In the genomic region with DNA sequence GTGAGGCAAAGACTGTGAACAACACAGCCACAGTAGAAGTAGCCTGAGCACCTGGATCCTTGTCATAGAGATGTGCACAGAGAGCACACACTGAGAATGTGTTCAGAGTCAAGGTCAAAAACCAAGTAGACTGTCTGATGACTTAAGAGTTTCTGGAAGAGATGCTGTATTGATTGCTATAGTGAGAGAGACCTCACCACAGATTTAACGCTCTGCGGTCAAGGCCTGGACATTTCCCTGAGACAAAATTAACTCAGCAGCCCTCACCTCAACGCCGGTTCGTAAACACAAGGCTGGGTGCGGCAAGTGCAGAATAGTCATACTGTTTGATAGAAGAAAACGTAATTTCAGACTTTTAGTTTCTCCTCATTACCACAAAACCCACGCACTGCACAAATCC, we compare ENCODE assay signal across 21 mouse cellular contexts. TPM values are rescaled to one million over a fixed set of nuclear protein-coding genes. Genes with fewer than 3 reads are reported as not detected.
"Had no signal": no experiment of that assay in that cellular context is flagged by ENCODE, and none has a peak within 500 bp of the region (broad histone marks: within the 10 kb centered on the region; RNA-seq: fewer than 3 reads in every experiment).

No protein-coding gene starts in this region.

- DNase-seq: retina, postnatal 1 day; right cerebral cortex, adult 18-20 months; right cerebral cortex, postnatal 14 days; right cerebral cortex, postnatal 25 days; right cerebral cortex, postnatal 4 days; spleen, adult 18-20 months; thymus, adult 18-20 months; thymus, adult 2 months; thymus, postnatal 14 days; thymus, postnatal 25 days; thymus, postnatal 36 days; thymus, postnatal 4 days had no signal

- H3K4me2 ChIP-seq: neural tube, embryonic 13.5 days; neural tube, embryonic 15.5 days; stomach, embryonic 15.5 days had no signal

- H3K9me3 ChIP-seq: neural tube, embryonic 13.5 days; neural tube, embryonic 15.5 days; stomach, embryonic 15.5 days had no signal

- H3K36me3 ChIP-seq: neural tube, embryonic 13.5 days; neural tube, embryonic 15.5 days; stomach, embryonic 15.5 days had no signal

- H3K9ac ChIP-seq: neural tube, embryonic 13.5 days; neural tube, embryonic 15.5 days; stomach, embryonic 15.5 days had no signal

- H3K27ac ChIP-seq: neural tube, embryonic 13.5 days; neural tube, embryonic 15.5 days; stomach, embryonic 15.5 days; stomach, postnatal 0 days had no signal

- H3K27me3 ChIP-seq: neural tube, embryonic 13.5 days; neural tube, embryonic 15.5 days; stomach, embryonic 15.5 days had no signal

- H3K4me3 ChIP-seq: neural tube, embryonic 13.5 days; neural tube, embryonic 15.5 days; stomach, embryonic 15.5 days had no signal

- H3K4me1 ChIP-seq: neural tube, embryonic 13.5 days; neural tube, embryonic 15.5 days; stomach, embryonic 15.5 days had no signal

RNA-seq across cellular contexts. Expression of a gene that starts 7.2 kb away (rescaled TPM):
- total RNA-seq: neutrophil, adult 5-6 weeks had no signal
- polyA plus RNA-seq: neural tube, embryonic 13.5 days; neural tube, embryonic 14.5 days; neural tube, embryonic 15.5 days; small intestine, adult 2 months; stomach, embryonic 15.5 days; stomach, embryonic 16.5 days; stomach, postnatal 0 days; testis, adult 2 months had no signal
